Mouse (Mus musculus) cerebellum, adult (tissue): Measurements from ENCODE around the gene Cacnb1.

Experiments used
- ATAC-seq: cut with Nextera tagmentation; 2 replicates; pipeline ENCODE4 v1.9.2; 2017; ENCODE audit warnings: mild to moderate bottlenecking, moderate library complexity, mixed read lengths; ENCODE audit not compliant: insufficient number of reproducible peaks, low FRiP score, low TSS enrichment

The Cacnb1 gene

GRCm38 (mm10) chr11:98022555-98023371 is at the start of gene Cacnb1:
TSS of gene Cacnb1 (minus strand) at chr11:98023034.
- ATAC-seq = no peak

- ATAC-seq = no peak
Measured at GRCm38 (mm10) chr11:98067255-98067654, 44.4 kb upstream of the Cacnb1 start.

GRCm38 (mm10) chr11:98066201-98066600 is 43.4 kb upstream of the Cacnb1 start:
- no peak for ATAC-seq

GRCm38 (mm10) chr11:98061904-98062562 is 39.2 kb upstream of the Cacnb1 start:
- no peak for ATAC-seq

GRCm38 (mm10) chr11:98061441-98061840 is 38.6 kb upstream of the Cacnb1 start:
- no peak for ATAC-seq

GRCm38 (mm10) chr11:98060104-98060692 is 37.4 kb upstream of the Cacnb1 start:
- ATAC-seq = no peak

- ATAC-seq = peak; percentile 49; the same call in 1 of the 2 replicates
Measured at GRCm38 (mm10) chr11:98059662-98060061, 36.8 kb upstream of the Cacnb1 start.

- no peak; the same call in 1 of the 2 replicates for ATAC-seq
Measured at GRCm38 (mm10) chr11:98057998-98058397, 35.2 kb upstream of the Cacnb1 start.

- ATAC-seq = no peak
Measured at GRCm38 (mm10) chr11:98057466-98057865, 34.6 kb upstream of the Cacnb1 start.

- ATAC-seq = peak; percentile 67; the same call in 1 of the 2 replicates
Measured at GRCm38 (mm10) chr11:98052989-98053834, 30.4 kb upstream of the Cacnb1 start, which contains the start of gene Stac2. TSS of gene Stac2 (minus strand) at chr11:98053462.

GRCm38 (mm10) chr11:98052129-98052988 is 29.5 kb upstream of the Cacnb1 start:
- ATAC-seq = no peak

- ATAC-seq = no peak
Measured at GRCm38 (mm10) chr11:98051611-98052128, 28.8 kb upstream of the Cacnb1 start.

GRCm38 (mm10) chr11:98050940-98051339 is 28.1 kb upstream of the Cacnb1 start:
- ATAC-seq = no peak

- ATAC-seq = no peak
Measured at GRCm38 (mm10) chr11:98050520-98050815, 27.6 kb upstream of the Cacnb1 start.

GRCm38 (mm10) chr11:98049672-98050519 is 27.1 kb upstream of the Cacnb1 start:
- no peak for ATAC-seq

GRCm38 (mm10) chr11:98047745-98048144 is 24.9 kb upstream of the Cacnb1 start:
- peak; percentile 74; the same call in 1 of the 2 replicates for ATAC-seq

GRCm38 (mm10) chr11:98046466-98046865 is 23.6 kb upstream of the Cacnb1 start:
- no peak for ATAC-seq

GRCm38 (mm10) chr11:98045596-98045995 is 22.8 kb upstream of the Cacnb1 start:
- no peak for ATAC-seq
